Mouse (Mus musculus) layer of hippocampus, postnatal 36 days (tissue): ENCODE measurements at regions not wholly inside any gene's neighbourhood (a gene's known extent, or its start where the extent isn't known, plus 50 kb on each side); places are given as distances from the start of the nearest gene placed in this dataset.

Source experiments
- DNase-seq, 2 experiments: peaks; one replicate each; pipeline ENCODE4 v3.0.0; 2022
- microRNA-seq, 2 experiments: library from miRNA; unstranded; fragments of <30 nt; microRNA quantifications; one replicate each; pipeline ENCODE4 v1.2.0; 2021

DNA sequence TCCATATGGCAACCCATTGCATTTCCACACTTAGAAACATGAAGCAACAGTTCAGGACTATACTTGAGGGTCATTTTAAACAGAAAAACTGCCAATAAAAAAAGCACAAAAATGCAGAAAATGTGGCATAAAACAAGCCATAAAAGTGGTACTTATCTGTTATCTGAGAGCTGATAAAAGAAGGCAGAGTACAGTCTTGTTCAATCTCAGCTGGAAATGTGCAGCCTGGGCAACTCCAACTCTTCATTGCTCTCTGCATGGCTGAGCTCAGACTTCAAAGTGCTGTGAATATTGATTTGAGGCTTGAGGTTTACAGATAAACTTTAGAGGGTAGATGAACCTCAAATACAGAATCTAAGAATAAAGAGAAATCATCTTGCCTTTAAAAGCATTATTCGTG, 151.1 kb upstream of the Lrrn1 start:
- DNase-seq, result no peak

DNA sequence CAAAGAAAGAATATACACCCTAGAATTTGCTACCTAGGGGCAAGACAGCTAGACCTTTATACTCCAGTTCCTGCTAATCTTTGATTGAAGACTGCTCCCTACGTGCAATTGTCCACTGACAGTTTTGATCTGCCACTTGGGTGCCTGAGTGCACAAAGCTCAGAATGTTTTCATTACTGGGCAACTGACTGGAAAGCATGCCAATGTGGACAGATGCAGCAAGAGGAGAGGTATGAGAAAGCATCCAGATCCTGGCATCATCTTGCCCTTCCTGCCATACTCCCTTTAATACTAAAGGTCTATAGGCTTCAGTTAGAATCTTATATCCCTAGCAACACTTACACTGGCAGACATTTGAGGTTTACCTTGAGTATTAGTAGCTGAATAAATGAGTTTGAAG, 148.9 kb upstream of the Lrrn1 start:
- no peak for DNase-seq

DNA sequence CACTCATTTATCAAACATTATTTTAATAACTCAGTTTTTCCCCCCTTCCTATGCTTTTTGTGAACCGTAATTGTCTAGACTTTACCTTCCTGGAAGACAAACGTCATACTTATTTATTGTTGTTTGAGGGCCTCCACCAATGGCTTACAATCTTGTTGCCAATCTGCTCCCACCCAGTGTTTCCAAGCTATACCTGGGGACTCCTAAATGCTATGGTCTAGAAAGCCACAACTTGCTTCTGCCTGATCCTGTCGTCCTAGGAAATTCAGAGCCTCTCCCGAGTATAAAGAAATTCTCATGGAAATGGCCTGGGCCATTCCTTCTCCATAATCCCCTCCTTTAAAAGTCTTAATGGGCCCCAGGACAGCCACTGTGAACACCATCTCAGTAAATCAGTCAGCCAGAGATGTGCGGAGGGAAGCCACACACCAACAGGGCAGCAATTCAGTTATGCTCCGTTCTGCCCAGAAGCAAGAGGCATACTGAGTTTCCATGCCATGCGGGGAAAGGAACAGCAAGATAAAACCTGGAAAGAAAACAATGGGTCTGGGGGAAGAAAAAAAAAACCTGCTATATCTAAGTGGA, 143.4 kb upstream of the Lrrn1 start:
- no peak for DNase-seq

DNA sequence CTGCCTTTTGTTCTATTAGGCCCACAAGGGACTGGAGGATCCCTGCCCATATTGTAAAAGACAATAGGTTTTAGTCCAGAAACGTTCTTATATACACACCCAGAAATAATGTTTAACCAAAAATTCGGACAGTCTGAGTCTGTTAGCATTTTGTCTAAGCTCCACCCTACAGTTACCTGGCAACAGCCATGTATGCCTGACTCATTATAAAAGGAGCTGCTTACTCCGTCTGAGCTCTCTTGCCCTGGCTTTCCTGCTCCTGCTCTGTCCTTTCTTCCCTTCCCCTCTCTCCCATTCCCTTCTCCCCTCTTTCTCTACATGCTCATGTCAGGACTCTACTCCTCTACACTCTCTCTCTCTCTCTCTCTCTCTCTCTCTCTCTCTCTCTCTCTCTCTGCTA, 139.7 kb upstream of the Lrrn1 start:
- no peak for DNase-seq

DNA sequence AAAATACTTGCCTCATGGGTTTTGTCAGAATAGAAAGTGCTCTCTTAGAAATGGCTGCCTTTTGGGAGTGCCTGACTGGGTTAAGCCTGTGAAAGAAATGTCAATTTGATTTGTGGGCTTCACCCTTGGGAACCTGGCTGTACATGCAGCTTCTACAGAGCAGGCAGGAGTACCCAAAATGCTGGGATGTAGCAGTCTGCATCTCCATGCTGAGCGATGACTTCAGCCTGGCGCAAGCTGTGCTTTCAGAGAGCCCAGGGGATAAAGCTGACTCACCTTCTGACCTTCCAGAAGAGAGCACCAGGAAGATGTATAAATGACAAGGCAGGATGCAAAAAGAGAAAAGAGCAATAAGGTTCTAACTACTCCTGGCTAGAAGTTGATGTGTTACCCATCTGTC, 135.0 kb upstream of the Lrrn1 start:
- no peak for DNase-seq

DNA sequence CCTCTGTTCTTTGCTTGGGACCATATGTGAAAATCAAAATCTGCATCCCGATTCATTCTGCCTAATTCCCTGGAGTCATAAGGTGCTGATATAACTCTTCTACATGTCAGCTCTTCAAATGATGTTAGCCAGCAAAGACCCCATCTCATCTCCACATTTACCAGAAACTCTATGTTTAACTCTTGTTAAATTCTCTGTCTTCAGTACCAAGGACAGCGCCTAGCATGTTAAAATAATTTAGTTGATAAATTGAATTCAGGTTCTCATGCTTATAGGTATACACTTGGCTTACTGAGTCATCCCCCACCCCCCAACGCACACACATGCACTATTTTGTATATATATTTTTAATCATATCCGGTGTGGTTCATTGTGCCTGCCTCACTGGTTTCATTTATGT, 113.8 kb upstream of the Lrrn1 start:
- no peak for DNase-seq

DNA sequence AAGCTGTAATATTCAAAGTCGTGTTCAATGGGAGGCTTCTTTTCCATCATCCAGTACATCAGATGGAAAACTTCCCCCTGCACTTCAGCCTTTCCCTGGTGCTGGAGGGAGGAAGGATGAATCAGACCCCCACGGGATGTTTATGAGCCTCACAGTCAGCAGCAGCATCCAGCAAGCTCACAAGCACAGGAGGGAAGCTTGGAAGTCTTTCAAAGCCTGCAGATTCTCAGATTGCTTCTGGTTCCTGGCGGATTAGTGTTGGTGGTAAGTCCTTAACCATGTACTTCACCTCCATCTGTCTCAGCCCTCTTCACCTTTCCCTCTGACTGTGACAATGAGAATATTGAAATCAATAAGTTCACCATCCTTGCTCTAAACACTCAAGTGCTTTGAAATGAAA, 107.5 kb upstream of the Lrrn1 start:
- no peak for DNase-seq

DNA sequence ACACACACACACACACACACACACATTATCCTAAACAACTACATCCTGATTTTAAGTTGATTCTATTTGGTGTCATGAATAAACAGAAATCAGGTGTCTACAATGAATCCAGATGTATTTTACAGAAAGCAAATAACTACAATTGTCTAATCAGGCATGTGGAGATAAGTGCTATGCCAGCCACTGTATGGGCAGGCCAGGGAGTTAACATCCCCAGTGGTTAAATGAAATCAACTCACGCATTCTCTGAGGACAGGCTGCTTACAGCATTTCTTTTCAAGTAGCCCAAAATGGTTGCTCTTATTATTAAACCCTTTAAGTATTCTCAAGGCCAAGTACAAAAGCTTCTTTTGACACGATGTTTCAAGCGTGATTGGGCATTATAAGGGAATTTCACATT, 103.0 kb upstream of the Lrrn1 start:
- no peak for DNase-seq

DNA sequence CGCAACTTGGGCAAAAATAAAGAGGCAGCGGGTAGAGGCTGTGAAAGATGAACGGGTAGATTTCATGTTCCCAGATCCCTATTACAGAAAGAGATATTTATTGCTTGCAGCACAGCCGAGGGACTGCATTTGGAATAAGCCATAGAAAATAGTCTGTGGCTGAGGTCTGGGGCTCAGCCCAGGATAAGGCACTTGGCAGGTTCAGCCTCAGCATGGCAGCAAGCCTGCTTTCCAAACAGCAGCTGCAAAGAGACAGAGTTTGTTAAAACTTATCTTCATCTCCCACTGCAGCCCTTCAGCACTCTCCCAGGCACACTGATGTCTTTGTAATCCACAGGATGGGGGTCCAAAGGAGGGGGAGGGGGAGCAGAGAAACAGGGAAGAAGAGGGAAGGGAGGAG, 98.5 kb upstream of the Lrrn1 start:
- peak; percentile 12 to 18 for DNase-seq

DNA sequence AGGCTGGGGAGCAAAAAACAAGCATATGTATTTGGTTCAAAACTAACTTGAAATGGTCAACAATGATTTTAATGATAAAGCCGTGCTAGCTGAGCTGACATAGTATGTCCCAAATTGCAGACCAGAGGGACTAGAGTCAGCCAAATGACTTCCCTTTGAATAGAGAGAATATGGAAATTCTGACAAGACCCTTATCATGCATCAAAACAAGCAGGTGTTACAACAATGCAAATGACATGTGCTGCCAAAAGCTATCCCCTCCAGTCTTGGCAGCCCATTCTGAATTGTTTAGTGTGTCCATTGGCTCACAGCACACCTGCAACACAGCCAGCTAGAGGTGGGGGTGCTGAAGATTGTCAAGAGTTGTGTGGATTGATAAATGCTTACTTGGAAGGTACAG, 87.5 kb upstream of the Lrrn1 start:
- no peak for DNase-seq

DNA sequence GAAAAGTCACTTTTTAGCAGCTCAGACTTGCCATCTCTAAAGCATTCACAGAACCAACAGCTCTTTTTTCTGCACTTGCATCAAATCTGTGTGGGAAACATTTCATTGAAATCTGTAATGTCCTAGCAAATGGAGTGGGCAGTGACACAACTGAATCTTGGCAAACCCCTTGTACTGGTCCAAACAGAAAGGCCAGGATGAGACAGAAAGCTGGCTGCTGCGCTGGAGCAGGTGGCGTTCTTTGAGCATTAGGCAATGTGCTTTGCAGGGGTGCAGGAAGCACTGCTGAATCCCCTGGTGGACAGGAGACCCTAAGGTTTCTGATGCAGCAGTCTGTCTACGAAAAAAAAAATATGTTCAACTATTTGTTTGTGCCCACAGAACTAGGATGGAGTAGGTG, 85.2 kb upstream of the Lrrn1 start:
- no peak for DNase-seq

DNA sequence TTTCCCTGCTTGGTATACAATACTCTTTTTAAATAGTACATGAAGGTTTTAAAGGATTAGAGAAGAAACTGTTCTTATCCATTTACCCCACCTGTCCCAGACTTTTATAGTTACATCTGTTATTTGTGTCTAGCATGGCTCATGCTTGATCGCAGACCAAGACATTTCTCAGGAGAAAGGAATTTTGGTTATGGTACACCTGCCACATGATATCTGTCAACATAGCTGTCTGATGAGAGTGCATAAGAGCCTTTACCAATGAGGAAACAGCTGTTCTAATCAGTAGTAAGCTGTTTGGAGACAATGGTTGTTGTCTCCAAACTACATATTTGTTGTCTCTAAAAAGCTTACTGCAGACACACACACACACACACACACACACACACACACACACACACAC, 70.3 kb upstream of the Lrrn1 start:
- DNase-seq, result no peak

DNA sequence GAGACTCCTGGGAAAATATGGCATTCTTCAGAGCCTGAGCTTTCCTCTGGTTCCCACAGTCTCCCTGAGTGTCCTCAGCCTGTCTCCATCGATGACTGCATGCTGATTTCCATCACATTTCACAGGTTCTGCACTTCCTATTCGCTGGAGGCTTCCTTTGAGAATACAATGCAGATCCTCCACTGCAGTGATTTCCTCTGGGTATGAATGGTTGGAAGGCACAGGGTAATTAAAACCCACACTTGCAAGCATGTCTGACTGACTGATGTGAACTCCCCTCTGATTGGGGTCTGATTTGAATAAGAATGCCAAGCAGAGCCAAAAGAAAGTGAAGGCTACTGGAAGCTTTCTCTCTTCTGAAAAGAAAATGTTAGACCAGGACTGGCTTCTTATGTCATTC, 67.1 kb upstream of the Lrrn1 start:
- DNase-seq, result no peak

DNA sequence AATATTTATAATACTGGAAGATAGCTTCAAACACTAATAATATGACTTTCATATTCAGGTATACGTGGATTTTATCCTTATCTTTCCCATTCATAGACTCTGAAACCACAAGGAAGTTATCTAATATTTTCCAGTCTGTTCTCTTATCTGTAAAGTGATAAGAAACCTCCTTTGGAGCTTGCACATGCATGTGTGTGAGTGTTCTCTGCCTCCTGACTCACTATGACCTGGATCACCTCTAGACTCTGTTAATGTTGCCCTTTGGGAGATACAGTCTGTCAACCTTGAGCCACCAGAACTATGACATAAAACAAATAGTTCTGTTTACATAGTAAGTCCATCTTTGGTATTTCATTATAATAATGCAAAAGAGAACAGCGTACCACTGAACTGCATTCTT, 56.2 kb upstream of the Lrrn1 start:
- DNase-seq, result no peak

DNA sequence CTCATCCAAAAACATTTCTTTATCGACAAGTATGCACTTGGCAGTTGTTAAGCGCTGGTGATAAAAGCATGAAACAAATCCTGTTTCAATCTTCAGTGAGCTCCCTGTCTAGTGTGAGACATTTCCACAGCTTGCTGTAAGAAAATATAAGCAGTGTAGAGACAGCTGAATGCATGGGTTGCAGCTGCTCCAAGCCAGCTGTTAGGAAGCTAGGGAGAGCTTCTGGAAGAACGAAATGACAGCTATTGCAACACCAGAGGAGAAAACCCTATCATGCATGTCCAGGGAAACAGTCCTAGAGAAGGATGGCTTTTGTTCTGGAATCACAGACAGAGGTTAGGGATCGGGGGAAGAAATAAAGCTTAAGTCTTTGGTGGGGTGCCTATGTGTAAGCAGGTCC, 55.4 kb upstream of the Lrrn1 start:
- no peak for DNase-seq

Small RNA genes in the stretch of these regions (microRNA-seq; reads per million reads assigned to microRNA genes)
- gene Gm27690, result 0 reads per million in 2 experiments
